Comparison of ENCODE assay signal across 8 mouse cellular contexts in the genomic region with DNA sequence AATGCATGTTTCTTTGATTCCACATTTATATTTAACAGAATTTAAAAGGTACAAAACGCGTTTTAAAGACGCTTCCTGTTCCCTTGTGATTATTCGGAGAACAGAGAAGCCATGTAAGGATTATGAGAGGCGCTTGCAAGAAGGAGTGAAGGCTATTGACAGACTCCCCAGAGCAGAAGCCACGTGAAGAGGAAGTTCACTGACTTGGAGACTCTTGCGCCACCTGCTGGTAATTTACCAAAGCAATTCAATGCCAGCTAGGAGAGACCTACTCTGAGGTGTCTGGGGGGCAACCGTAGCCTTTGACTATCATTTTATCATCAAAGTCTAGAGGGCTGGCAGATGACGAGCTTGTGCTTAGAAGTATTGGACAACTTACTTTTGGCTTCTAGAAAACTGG.
DNase-seq lines count a peak whose midpoint lies in the region.

No protein-coding gene starts in this region.

- DNase-seq in A20 (ENCODE audit: low read depth, low spot score): peak; percentile 61
- DNase-seq in T-cell, adult 2 months (ENCODE audit: low spot score): peak; percentile 17
- peak; percentile 42 to 73 for DNase-seq in cerebellum, postnatal 4 days (ENCODE audit: low spot score in 2 of 2)
- DNase-seq in gonadal fat pad, adult 2 months (ENCODE audit: low read depth): peak; percentile 23
- DNase-seq in layer of hippocampus, adult 18-20 months (ENCODE audit: low spot score in 2 of 2): peak; percentile 37 to 75
- peak; percentile 80 for DNase-seq in lung, postnatal 10 days
- peak; percentile 72 for DNase-seq in right cerebral cortex, postnatal 14 days
- DNase-seq in Muller cell, postnatal 12 days (ENCODE audit: inconsistent ontology term): no peak
